In genomic region chr6:28431538-28431855, GRCm38 (mm10) we compare ENCODE assay signal across 37 mouse cellular contexts. TPM values are rescaled to one million over a fixed set of nuclear protein-coding genes. Genes with fewer than 3 reads are reported as not detected.
DNase-seq lines count a peak whose midpoint lies in the region; ATAC-seq lines count a peak whose summit lies in the region.
"Had no signal": no experiment of that assay in that cellular context is flagged by ENCODE, and none has a peak within 500 bp of the region (broad histone marks: within the 10 kb centered on the region; RNA-seq: fewer than 3 reads in every experiment).

No protein-coding gene starts in this region.

- H3K4me2 ChIP-seq in intestine, embryonic 15.5 days (replicated peaks), result no peak overlapping the region
- H3K4me2 ChIP-seq in liver, embryonic 13.5 days, result peak overlapping the region; percentile 52
- H3K4me2 ChIP-seq in stomach, embryonic 16.5 days (ENCODE audit: low read depth, low read length), result no peak overlapping the region
- H3K4me2 ChIP-seq: forebrain, embryonic 13.5 days; heart, embryonic 15.5 days; limb, embryonic 15.5 days; lung, embryonic 15.5 days; midbrain, embryonic 15.5 days had no signal

- no peak for ATAC-seq in erythroblast, adult 5-6 weeks (replicated peaks; ENCODE audit: low FRiP score, poor library complexity, severe bottlenecking)
- peak; percentile 79 for ATAC-seq in intestine, embryonic 15.5 days
- peak; percentile 72 for ATAC-seq in liver, embryonic 13.5 days (ENCODE audit: low read depth)
- peak; percentile 25; the same call in 1 of the 2 replicates for ATAC-seq in stomach, embryonic 16.5 days (ENCODE audit: insufficient read depth, low FRiP score)
- ATAC-seq: forebrain, embryonic 13.5 days; hindbrain, embryonic 16.5 days; midbrain, embryonic 15.5 days had no signal

- peaks cover 30% of the 10 kb centered on the region for H3K36me3 ChIP-seq in erythroblast, embryonic 14.5 days (ENCODE audit: control insufficient read depth)
- H3K36me3 ChIP-seq in intestine, embryonic 15.5 days, result no peaks in the 10 kb centered on the region
- H3K36me3 ChIP-seq in liver, embryonic 13.5 days, result peaks cover 12% of the 10 kb centered on the region
- H3K36me3 ChIP-seq in stomach, embryonic 16.5 days (ENCODE audit: control insufficient read depth, insufficient read depth, low read length), result 0 out of 2 replicates have a peak, but pooled peaks cover 6% of the 10 kb centered on the region
- H3K36me3 ChIP-seq: midbrain, embryonic 15.5 days had no signal

- peaks cover 12% of the 10 kb centered on the region for H3K27me3 ChIP-seq in erythroblast, embryonic 14.5 days (ENCODE audit: control insufficient read depth)
- no peaks in the 10 kb centered on the region for H3K27me3 ChIP-seq in intestine, embryonic 15.5 days (replicated peaks)
- H3K27me3 ChIP-seq in liver, embryonic 13.5 days, result 0 out of 2 replicates have a peak, but pooled peaks cover 1% of the 10 kb centered on the region
- H3K27me3 ChIP-seq in stomach, embryonic 16.5 days (ENCODE audit: control insufficient read depth, insufficient read depth, low read length), result no peaks in the 10 kb centered on the region
- H3K27me3 ChIP-seq: forebrain, embryonic 13.5 days; heart, embryonic 15.5 days; limb, embryonic 15.5 days; lung, embryonic 15.5 days; midbrain, embryonic 15.5 days had no signal

- 51% methylated on average over 6 of the region's 6 CpGs for WGBS in intestine, embryonic 15.5 days
- 46% methylated on average over 6 of the region's 6 CpGs for whole genome bisulfite sequencing in liver, embryonic 13.5 days (ENCODE audit: insufficient replicate concordance)
- 54% methylated on average over 6 of the region's 6 CpGs for WGBS in stomach, embryonic 16.5 days

- H3K4me3 ChIP-seq in erythroblast, embryonic 14.5 days (replicated peaks), result peak overlapping the region; percentile 50
- no peak overlapping the region for H3K4me3 ChIP-seq in intestine, embryonic 15.5 days (replicated peaks)
- H3K4me3 ChIP-seq in liver, embryonic 13.5 days (replicated peaks), result peak overlapping the region; percentile 16; the same call in 1 of the 2 replicates
- H3K4me3 ChIP-seq in stomach, embryonic 16.5 days (replicated peaks; ENCODE audit: low read length), result no peak overlapping the region
- H3K4me3 ChIP-seq: forebrain, embryonic 13.5 days; heart, embryonic 10.5 days; heart, embryonic 15.5 days; limb, embryonic 10.5 days; limb, embryonic 15.5 days; lung, embryonic 15.5 days; midbrain, embryonic 10.5 days; midbrain, embryonic 15.5 days had no signal

- DNase-seq in liver, embryonic 13.5 days, result no peak
- DNase-seq in adrenal gland, adult 2 months, result no peak
- no peak for DNase-seq in natural killer cell, adult 2 months (ENCODE audit: low spot score in 2 of 2)
- DNase-seq: adrenal gland, postnatal 25 days; cerebellum, adult 18-20 months; cerebellum, postnatal 10 days; gastrocnemius, postnatal 14 days; kidney, adult 9 months; kidney, postnatal 10 days; layer of hippocampus, adult 9-11 months; right cerebral cortex, adult 18-20 months had no signal

- no peak overlapping the region for H3K27ac ChIP-seq in intestine, embryonic 15.5 days
- no peak overlapping the region for H3K27ac ChIP-seq in liver, embryonic 13.5 days
- H3K27ac ChIP-seq in stomach, embryonic 16.5 days (ENCODE audit: low read length), result no peak overlapping the region
- H3K27ac ChIP-seq: forebrain, embryonic 13.5 days; heart, embryonic 10.5 days; heart, embryonic 15.5 days; limb, embryonic 10.5 days; limb, embryonic 15.5 days; lung, embryonic 15.5 days; midbrain, embryonic 10.5 days; midbrain, embryonic 15.5 days had no signal

- no peaks in the 10 kb centered on the region for H3K9me3 ChIP-seq in erythroblast, embryonic 14.5 days (ENCODE audit: control insufficient read depth, low read length)
- no peaks in the 10 kb centered on the region for H3K9me3 ChIP-seq in intestine, embryonic 15.5 days
- H3K9me3 ChIP-seq in liver, embryonic 13.5 days (replicated peaks), result no peaks in the 10 kb centered on the region
- H3K9me3 ChIP-seq in stomach, embryonic 16.5 days (replicated peaks; ENCODE audit: control insufficient read depth, low read length), result no peaks in the 10 kb centered on the region
- H3K9me3 ChIP-seq: forebrain, embryonic 13.5 days; G1E; heart, embryonic 10.5 days; heart, embryonic 15.5 days; limb, embryonic 10.5 days; limb, embryonic 15.5 days; lung, embryonic 15.5 days; midbrain, embryonic 10.5 days; midbrain, embryonic 15.5 days had no signal

- peaks cover 38% of the 10 kb centered on the region for H3K4me1 ChIP-seq in erythroblast, embryonic 14.5 days (ENCODE audit: control insufficient read depth)
- no peaks in the 10 kb centered on the region for H3K4me1 ChIP-seq in intestine, embryonic 15.5 days (replicated peaks)
- H3K4me1 ChIP-seq in liver, embryonic 13.5 days (replicated peaks), result peaks cover 15% of the 10 kb centered on the region
- no peaks in the 10 kb centered on the region for H3K4me1 ChIP-seq in stomach, embryonic 16.5 days (ENCODE audit: control insufficient read depth, insufficient read depth, low read length)
- H3K4me1 ChIP-seq: forebrain, embryonic 13.5 days; heart, embryonic 10.5 days; heart, embryonic 15.5 days; limb, embryonic 10.5 days; limb, embryonic 15.5 days; lung, embryonic 15.5 days; midbrain, embryonic 10.5 days; midbrain, embryonic 15.5 days had no signal

- H3K9ac ChIP-seq in intestine, embryonic 15.5 days, result no peak overlapping the region
- H3K9ac ChIP-seq in liver, embryonic 13.5 days, result no peak overlapping the region; the same call in 1 of the 2 replicates
- H3K9ac ChIP-seq in stomach, embryonic 16.5 days (ENCODE audit: low read length), result no peak overlapping the region
- H3K9ac ChIP-seq: forebrain, embryonic 13.5 days; heart, embryonic 15.5 days; limb, embryonic 15.5 days; lung, embryonic 15.5 days; midbrain, embryonic 15.5 days had no signal

RNA-seq across cellular contexts. Expression of gene Gcc1, which starts 3.3 kb away (rescaled TPM):
- 0.48 and 0.64 TPM in 2 replicates for polyA plus RNA-seq in erythroblast, embryonic 14.5 days (2012)
- total RNA-seq in erythroblast, adult 5-6 weeks (2015; ENCODE audit: low replicate concordance), result 8.4 and 8.5 TPM in 2 replicates
- 19.5 and 22.2 TPM in 2 replicates for total RNA-seq in erythroblast, adult 5-6 weeks (2017; ENCODE audit: low replicate concordance)
- polyA plus RNA-seq in intestine, embryonic 15.5 days (2015; fragmentation: Nextera tagmentation; extraction: Ambion mirVana), result 8.5 and 8.7 TPM in 2 replicates
- 3.7 and 4.4 TPM in 2 replicates for polyA plus RNA-seq in liver, embryonic 13.5 days (2015; fragmentation: Nextera tagmentation; extraction: Ambion mirVana)
- 10.0 and 13.5 TPM in 2 replicates for polyA plus RNA-seq in stomach, embryonic 16.5 days (2015; fragmentation: Nextera tagmentation; extraction: Ambion mirVana)
- 10 to 100 TPM; 15.3 to 16.0 TPM for total RNA-seq in adrenal gland, adult 2 months (2021)
- 5.7 TPM in 2 replicates for polyA plus RNA-seq in adrenal gland, adult 2 months (2012; rRNA removed)

RNA-seq across cellular contexts. Expression of gene Fscn3, which starts 3.9 kb away (rescaled TPM):
- 0.06 TPM in 1 of 2 replicates, not detected in the other for polyA plus RNA-seq in erythroblast, embryonic 14.5 days (2012)
- 0.77 TPM in 1 of 2 replicates, not detected in the other for total RNA-seq in erythroblast, adult 5-6 weeks (2015; ENCODE audit: low replicate concordance)
- 0.09 TPM in 1 of 2 replicates, not detected in the other for total RNA-seq in erythroblast, adult 5-6 weeks (2017; ENCODE audit: low replicate concordance)
- not detected in 2 replicates for polyA plus RNA-seq in intestine, embryonic 15.5 days (2015; fragmentation: Nextera tagmentation; extraction: Ambion mirVana)
- polyA plus RNA-seq in liver, embryonic 13.5 days (2015; fragmentation: Nextera tagmentation; extraction: Ambion mirVana), result 0.44 and 1.2 TPM in 2 replicates
- 0.13 TPM in 1 of 2 replicates, not detected in the other for polyA plus RNA-seq in stomach, embryonic 16.5 days (2015; fragmentation: Nextera tagmentation; extraction: Ambion mirVana)
- not detected for total RNA-seq in adrenal gland, adult 2 months (2021)
- not detected in 2 replicates for polyA plus RNA-seq in adrenal gland, adult 2 months (2012; rRNA removed)
- total RNA-seq: adrenal gland, postnatal 25 days; common myeloid progenitor, adult 5-6 weeks; G1E; gastrocnemius, postnatal 14 days; granulocyte monocyte progenitor cell, adult 5-6 weeks; heart, postnatal 25 days; megakaryocyte progenitor cell, adult 5-6 weeks had no signal
- polyA plus RNA-seq: C2C12; embryonic facial prominence, embryonic 14.5 days; forebrain, embryonic 13.5 days; G1E; heart, embryonic 10.5 days; heart, embryonic 15.5 days; hindbrain, embryonic 11.5 days; hindbrain, embryonic 16.5 days; intestine, embryonic 14.5 days; limb, embryonic 10.5 days; limb, embryonic 15.5 days; lung, embryonic 15.5 days; midbrain, embryonic 10.5 days; midbrain, embryonic 15.5 days; neural tube, embryonic 11.5 days; urinary bladder, adult 2 months had no signal

RNA-seq across cellular contexts. Expression of gene Arf5, which starts 8.1 kb away (rescaled TPM):
- polyA plus RNA-seq in erythroblast, embryonic 14.5 days (2012), result 560 and 598 TPM in 2 replicates
- 175 and 190 TPM in 2 replicates for total RNA-seq in erythroblast, adult 5-6 weeks (2015; ENCODE audit: low replicate concordance)
- 211 and 230 TPM in 2 replicates for total RNA-seq in erythroblast, adult 5-6 weeks (2017; ENCODE audit: low replicate concordance)
- 267 and 282 TPM in 2 replicates for polyA plus RNA-seq in intestine, embryonic 15.5 days (2015; fragmentation: Nextera tagmentation; extraction: Ambion mirVana)
- 388 and 403 TPM in 2 replicates for polyA plus RNA-seq in liver, embryonic 13.5 days (2015; fragmentation: Nextera tagmentation; extraction: Ambion mirVana)
- polyA plus RNA-seq in stomach, embryonic 16.5 days (2015; fragmentation: Nextera tagmentation; extraction: Ambion mirVana), result 279 and 286 TPM in 2 replicates
- 100 to 1,000 TPM; 155 to 158 TPM for total RNA-seq in adrenal gland, adult 2 months (2021)
- polyA plus RNA-seq in adrenal gland, adult 2 months (2012; rRNA removed), result 484 and 569 TPM in 2 replicates

RNA-seq across cellular contexts. Expression of gene Pax4, which starts 17.7 kb away (rescaled TPM):
- polyA plus RNA-seq in erythroblast, embryonic 14.5 days (2012), result not detected in 2 replicates
- not detected in 2 replicates for total RNA-seq in erythroblast, adult 5-6 weeks (2015; ENCODE audit: low replicate concordance)
- total RNA-seq in erythroblast, adult 5-6 weeks (2017; ENCODE audit: low replicate concordance), result not detected in 2 replicates
- 2.2 and 2.9 TPM in 2 replicates for polyA plus RNA-seq in intestine, embryonic 15.5 days (2015; fragmentation: Nextera tagmentation; extraction: Ambion mirVana)
- polyA plus RNA-seq in liver, embryonic 13.5 days (2015; fragmentation: Nextera tagmentation; extraction: Ambion mirVana), result not detected in 2 replicates
- polyA plus RNA-seq in stomach, embryonic 16.5 days (2015; fragmentation: Nextera tagmentation; extraction: Ambion mirVana), result 1.1 and 1.2 TPM in 2 replicates
- total RNA-seq in adrenal gland, adult 2 months (2021), result not detected
- not detected in 2 replicates for polyA plus RNA-seq in adrenal gland, adult 2 months (2012; rRNA removed)
- total RNA-seq: adrenal gland, postnatal 25 days; common myeloid progenitor, adult 5-6 weeks; G1E; gastrocnemius, postnatal 14 days; granulocyte monocyte progenitor cell, adult 5-6 weeks; heart, postnatal 25 days; left cerebral cortex, postnatal 10 days; megakaryocyte progenitor cell, adult 5-6 weeks; neutrophil, adult 5-6 weeks had no signal
- polyA plus RNA-seq: C2C12; embryonic facial prominence, embryonic 14.5 days; forebrain, embryonic 13.5 days; G1E; heart, embryonic 10.5 days; heart, embryonic 15.5 days; hindbrain, embryonic 11.5 days; hindbrain, embryonic 16.5 days; limb, embryonic 10.5 days; limb, embryonic 15.5 days; lung, embryonic 15.5 days; midbrain, embryonic 15.5 days; neural tube, embryonic 11.5 days; urinary bladder, adult 2 months had no signal

RNA-seq across cellular contexts. Expression of gene Zfp800, which starts 33.7 kb away (rescaled TPM):
- polyA plus RNA-seq in erythroblast, embryonic 14.5 days (2012), result 0.97 and 1.7 TPM in 2 replicates
- total RNA-seq in erythroblast, adult 5-6 weeks (2015; ENCODE audit: low replicate concordance), result 19.2 and 32.8 TPM in 2 replicates
- total RNA-seq in erythroblast, adult 5-6 weeks (2017; ENCODE audit: low replicate concordance), result 31.1 and 42.8 TPM in 2 replicates
- 25.9 and 28.2 TPM in 2 replicates for polyA plus RNA-seq in intestine, embryonic 15.5 days (2015; fragmentation: Nextera tagmentation; extraction: Ambion mirVana)
- 33.3 and 38.4 TPM in 2 replicates for polyA plus RNA-seq in liver, embryonic 13.5 days (2015; fragmentation: Nextera tagmentation; extraction: Ambion mirVana)
- polyA plus RNA-seq in stomach, embryonic 16.5 days (2015; fragmentation: Nextera tagmentation; extraction: Ambion mirVana), result 15.2 and 17.6 TPM in 2 replicates
- total RNA-seq in adrenal gland, adult 2 months (2021), result 10 to 100 TPM; 18.8 to 40.5 TPM
- 5.2 and 8.3 TPM in 2 replicates for polyA plus RNA-seq in adrenal gland, adult 2 months (2012; rRNA removed)

Comparison
In these comparisons a context has a peak if more than half of its experiments do, and no peak if none do; other contexts are left out.
1. H3K4me3 ChIP-seq: peak in erythroblast, embryonic 14.5 days (single experiment) and liver, embryonic 13.5 days (single experiment); none in intestine, embryonic 15.5 days (single experiment) and stomach, embryonic 16.5 days (single experiment).